Mouse (Mus musculus) ES-E14 (cell line): Measurements from ENCODE around the gene Tmem8.

Experiments used
- CHD2 ChIP-seq: IDR thresholded peaks from 2 replicates; pipeline ENCODE4 v1.6.1; 2014; ENCODE audit warnings: mild to moderate bottlenecking, low read depth, low read length, inconsistent platforms
- HCFC1 ChIP-seq: IDR thresholded peaks from 2 replicates; pipeline ENCODE4 v1.6.1; 2012; ENCODE audit warnings: low read length, inconsistent platforms, borderline replicate concordance; ENCODE audit not compliant: insufficient read depth
- MAFK ChIP-seq: IDR thresholded peaks from 2 replicates; pipeline ENCODE4 v1.6.1; 2014; ENCODE audit warnings: mild to moderate bottlenecking, low read depth, low read length, inconsistent platforms; ENCODE audit not compliant: insufficient read depth
- ZC3H11A ChIP-seq: IDR thresholded peaks from 2 replicates; pipeline ENCODE4 v1.6.1; 2012; ENCODE audit warnings: low read depth, mild to moderate bottlenecking, inconsistent platforms, low read length, borderline replicate concordance
- ZNF384 ChIP-seq: IDR thresholded peaks from 2 replicates; pipeline ENCODE4 v1.6.1; 2012; ENCODE audit warnings: low read depth, low read length, inconsistent platforms

DNA sequence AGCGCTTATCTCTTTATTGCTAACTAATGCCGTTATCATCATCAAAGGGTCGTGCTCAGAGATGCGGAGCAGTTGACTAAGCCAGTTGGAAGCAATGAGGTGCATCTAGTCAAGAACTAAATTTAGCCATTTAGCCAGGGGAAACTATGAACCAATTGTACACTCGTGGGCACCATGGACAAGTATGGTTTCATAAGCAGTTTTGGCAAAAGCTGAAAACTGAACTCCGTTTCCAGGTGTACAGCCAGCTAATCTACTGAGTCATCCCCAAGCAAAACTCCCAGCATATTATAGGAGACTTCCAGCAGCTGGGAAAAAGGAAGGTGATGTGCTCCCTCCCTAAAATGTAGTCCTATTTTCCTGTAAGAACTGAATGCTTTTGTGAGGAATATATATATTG, 43.0 kb upstream of the Tmem8 start:
- TF ChIP-seq CHD2: no peak
- TF ChIP-seq ZC3H11A: no peak
- no peak for TF ChIP-seq HCFC1
- no peak for TF ChIP-seq MAFK
- no peak for TF ChIP-seq ZNF384
